Mouse (Mus musculus) erythroblast, embryonic 14.5 days (primary cell): ENCODE measurements around the gene Rps6kl1.

Source experiments
- GATA1 ChIP-seq: IDR thresholded peaks from 2 replicates; pipeline ENCODE4 v1.6.1; 2012; ENCODE audit warnings: low read length, inconsistent platforms, mixed read lengths
- TAL1 ChIP-seq: IDR thresholded peaks from 3 replicates; pipeline ENCODE4 v1.6.1; 2012; ENCODE audit warnings: low read length, inconsistent platforms, mixed read lengths

DNA sequence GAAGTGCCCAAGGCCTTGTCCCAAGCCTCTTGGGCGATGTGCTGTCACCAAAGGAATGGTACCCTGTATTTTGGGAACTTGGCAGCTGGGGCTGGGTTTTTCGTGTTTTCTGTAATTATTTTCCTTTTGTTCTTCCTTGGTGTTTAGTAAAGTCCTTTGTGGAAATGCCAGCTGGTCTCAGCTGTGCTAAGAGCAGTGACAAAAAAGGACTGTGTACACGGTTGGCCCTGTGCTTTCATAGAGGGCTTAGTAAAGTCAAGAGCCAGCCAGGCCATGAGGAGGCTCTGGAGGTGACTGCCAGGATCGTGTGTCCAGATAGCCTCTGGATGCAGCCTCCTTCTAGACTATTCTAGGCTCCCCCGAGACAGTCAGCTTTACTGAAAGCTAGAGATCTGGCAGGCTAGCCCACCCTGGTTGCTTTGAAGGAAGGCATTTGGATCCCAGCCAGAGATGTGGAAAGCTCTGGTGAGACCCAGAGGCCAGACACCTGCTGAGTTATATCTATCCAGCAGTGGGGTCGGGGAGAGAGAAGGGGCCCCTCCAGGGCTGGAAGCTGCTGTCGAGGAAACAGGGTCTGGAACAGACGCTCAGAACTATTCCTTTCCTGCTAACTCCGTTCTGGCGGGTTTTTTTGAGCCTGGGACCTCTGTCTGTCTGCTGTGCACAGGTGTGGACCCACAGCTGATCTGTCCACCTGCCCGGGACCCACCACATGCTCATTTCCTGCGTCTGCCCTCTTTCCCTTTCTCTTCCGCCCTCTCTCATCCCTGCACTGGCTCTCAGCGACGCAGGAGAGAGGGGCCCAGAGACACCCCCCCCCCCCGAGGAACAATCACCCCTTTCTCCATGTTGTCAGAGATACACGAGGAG, 30.6 kb upstream of the Rps6kl1 start:
- TF ChIP-seq TAL1 (no peak), GATA1 (no peak)
